Mouse (Mus musculus) midbrain, embryonic 15.5 days (tissue): Measurements from ENCODE around the gene Snn. TPM values are rescaled to one million over a fixed set of nuclear protein-coding genes. Genes with fewer than 3 reads are reported as not detected.
A peak's percentile ranks its signal among the peaks of the same experiment; 100 is the strongest.
"Not testable (repeated sequence)": the region's sequence is repeated elsewhere in the genome, so short reads cannot be mapped to it uniquely, and the experiment has no call there.

ENCODE experiments used
- ATAC-seq: fragments of 200-750 bp; cut with Nextera tagmentation; replicated peaks from 2 replicates; pipeline ENCODE4 v1.8.0; 2017; ENCODE audit warnings: moderate TSS enrichment
- H3K27ac ChIP-seq: fragments of 300-500 bp; sonication (generic); 2 replicates; pipeline ENCODE4 v1.5.1; 2015; ENCODE audit warnings: mild to moderate bottlenecking, inconsistent platforms
- H3K27me3 ChIP-seq: fragments of 300-500 bp; sonication (generic); replicated peaks from 2 replicates; pipeline ENCODE4 v1.6.1; 2015; ENCODE audit warnings: inconsistent platforms
- H3K36me3 ChIP-seq: fragments of 300-500 bp; sonication (generic); replicated peaks from 2 replicates; pipeline ENCODE4 v1.6.1; 2015; ENCODE audit warnings: inconsistent platforms
- H3K4me1 ChIP-seq: fragments of 300-500 bp; sonication (generic); 2 replicates; pipeline ENCODE4 v1.6.1; 2015; ENCODE audit warnings: inconsistent platforms
- H3K4me2 ChIP-seq: fragments of 300-500 bp; sonication (generic); 2 replicates; pipeline ENCODE4 v1.6.1; 2015; ENCODE audit warnings: inconsistent platforms, mild to moderate bottlenecking, moderate library complexity
- H3K4me3 ChIP-seq: fragments of 300-500 bp; sonication (generic); 2 replicates; pipeline ENCODE4 v1.5.1; 2015; ENCODE audit warnings: mild to moderate bottlenecking, inconsistent platforms
- H3K9ac ChIP-seq: fragments of 300-500 bp; sonication (generic); 2 replicates; pipeline ENCODE4 v1.6.1; 2015; ENCODE audit warnings: mild to moderate bottlenecking, inconsistent platforms
- H3K9me3 ChIP-seq: fragments of 300-500 bp; sonication (generic); 2 replicates; pipeline ENCODE4 v1.6.1; 2016; ENCODE audit warnings: inconsistent platforms
- WGBS: fragments of 180-500 bp; shearing (Covaris S2); methylation state at CpG from one replicate; pipeline ENCODE4 v1.1.7; 2015; ENCODE audit warnings: mixed read lengths; 5-methylcytosine and 5-hydroxymethylcytosine counted together
- polyA plus RNA-seq: library from polyadenylated mRNA; unstranded; fragments of >200 nt; fragmentation: Nextera tagmentation; extraction: Ambion mirVana; gene quantifications from 2 replicates; pipeline ENCODE4 v1.2.1, GENCODE M21; 2015

Snn gene
- 135 TPM in 2 replicates for polyA plus RNA-seq

- 86% methylated on average over 4 of the region's 4 CpGs for WGBS
Measured at GRCm38 (mm10) chr16:11060645-11061044, at the start of gene Snn. Snn (plus strand) TSS chr16:11060945.

DNA sequence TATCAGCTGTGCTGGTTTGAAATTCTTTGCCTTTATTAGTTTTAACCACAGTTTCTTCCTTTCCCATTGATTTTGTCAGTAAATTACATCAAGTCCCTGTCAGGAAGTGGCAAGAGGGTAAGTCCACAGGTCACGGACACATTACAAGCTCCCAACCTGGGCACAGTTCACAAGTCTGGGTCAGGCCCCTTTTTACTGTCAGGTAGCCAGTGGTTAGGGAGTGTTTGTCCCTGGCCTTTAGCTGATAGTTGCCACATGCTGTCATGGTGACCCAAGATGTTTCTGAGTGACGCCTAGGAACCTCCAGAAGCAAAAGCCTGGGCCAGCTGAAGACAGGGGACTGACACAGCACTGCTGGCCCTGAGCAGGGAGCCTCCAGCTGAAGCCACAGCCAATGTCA is 49.5 kb upstream of the Snn start:
- Histone ChIP-seq H3K4me3 (no peak overlapping the region), H3K9me3 (no peaks in the 10 kb centered on the region), H3K4me2 (no peak overlapping the region), H3K27me3 (no peaks in the 10 kb centered on the region), H3K36me3 (no peaks in the 10 kb centered on the region), H3K9ac (no peak overlapping the region), H3K4me1 (0 out of 2 replicates have a peak, but pooled peaks cover 5% of the 10 kb centered on the region), H3K27ac (no peak overlapping the region)
- no peak for ATAC-seq
- WGBS, result 79% methylated on average over 2 of the region's 2 CpGs

More at GRCm38 (mm10) chr16:11060645-11061044, at the start of gene Snn:
- H3K27ac ChIP-seq, result no peak within 1 kb of the TSS
- H3K36me3 ChIP-seq, result no peaks in the 10 kb centered on the region
- H3K9ac ChIP-seq, result no peak within 1 kb of the TSS
- H3K4me1 ChIP-seq, result peaks cover 28% of the 10 kb centered on the region
- no peaks in the 10 kb centered on the region for H3K9me3 ChIP-seq
- H3K4me3 ChIP-seq, result no peak within 1 kb of the TSS
- no peak within 1 kb of the TSS for H3K4me2 ChIP-seq
- H3K27me3 ChIP-seq, result no peaks in the 10 kb centered on the region
- no peak for ATAC-seq

DNA sequence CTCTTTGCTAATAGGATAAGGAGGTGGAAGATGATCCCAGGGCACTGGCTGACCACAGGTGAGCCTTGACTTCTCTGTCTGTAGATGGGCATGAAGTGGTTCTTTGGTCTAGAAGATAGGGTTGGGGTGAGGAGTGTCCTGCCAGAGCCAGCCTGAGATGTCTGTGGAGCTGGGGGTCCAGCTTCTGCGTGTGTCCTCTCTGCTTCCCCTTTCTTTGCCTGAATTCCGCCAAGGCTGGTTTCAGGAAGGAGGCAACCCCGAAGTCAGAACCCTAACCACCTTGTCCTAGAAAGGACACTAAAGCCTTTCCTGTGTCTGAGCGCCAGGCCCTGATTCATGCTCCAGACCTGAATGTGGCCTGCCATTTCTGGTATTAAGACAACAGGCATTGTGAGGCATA is 48.8 kb upstream of the Snn start:
- Histone ChIP-seq H3K4me2 (no peak overlapping the region), H3K4me3 (no peak overlapping the region), H3K9me3 (no peaks in the 10 kb centered on the region), H3K36me3 (no peaks in the 10 kb centered on the region), H3K9ac (no peak overlapping the region), H3K4me1 (0 out of 2 replicates have a peak, but pooled peaks cover 5% of the 10 kb centered on the region), H3K27ac (no peak overlapping the region), H3K27me3 (no peaks in the 10 kb centered on the region)
- no peak for ATAC-seq
- 85% methylated on average over 4 of the region's 4 CpGs for WGBS

GRCm38 (mm10) chr16:11012571-11013463 is 47.9 kb upstream of the Snn start:
- Histone ChIP-seq H3K27me3 (no peaks in the 10 kb centered on the region), H3K27ac (no peak overlapping the region), H3K36me3 (no peaks in the 10 kb centered on the region), H3K4me1 (0 out of 2 replicates have a peak, but pooled peaks cover 5% of the 10 kb centered on the region), H3K4me3 (no peak overlapping the region), H3K9me3 (no peaks in the 10 kb centered on the region), H3K9ac (no peak overlapping the region), H3K4me2 (no peak overlapping the region)
- no peak for ATAC-seq
- WGBS, result 63% methylated on average over 11 of the region's 11 CpGs

DNA sequence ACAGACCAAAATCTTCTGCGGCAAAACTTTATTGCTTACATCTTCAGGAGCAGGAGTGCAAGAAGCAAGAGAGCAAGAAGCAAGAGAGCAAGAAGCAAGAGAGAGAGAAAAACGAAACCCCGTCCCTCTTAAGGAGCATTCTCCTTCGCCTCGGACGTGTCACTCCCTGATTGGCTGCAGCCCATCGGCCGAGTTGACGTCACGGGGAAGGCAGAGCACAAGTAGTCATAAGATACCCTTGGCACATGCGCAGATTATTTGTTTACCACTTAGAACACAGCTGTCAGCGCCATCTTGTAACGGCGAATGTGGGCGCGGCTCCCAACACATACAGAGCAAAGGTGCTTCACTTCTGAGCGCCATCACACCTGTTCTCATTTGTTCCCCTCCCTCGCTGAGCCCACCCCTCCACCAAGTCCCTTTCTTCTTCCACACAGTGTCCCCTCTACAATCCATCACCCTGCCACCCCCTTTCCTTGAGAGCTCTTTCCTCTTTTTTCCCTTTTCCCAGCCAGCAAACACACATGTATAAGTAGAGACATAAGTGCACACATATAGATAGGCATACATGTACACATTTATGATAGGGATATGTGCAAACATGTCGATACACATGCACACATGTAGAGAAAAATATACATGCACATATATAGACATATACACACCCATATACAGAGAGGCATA is 47.1 kb upstream of the Snn start:
- H3K9me3 ChIP-seq, H3K4me3 ChIP-seq, H3K27me3 ChIP-seq, H3K4me2 ChIP-seq, H3K4me1 ChIP-seq, H3K27ac ChIP-seq, H3K36me3 ChIP-seq, ATAC-seq, H3K9ac ChIP-seq: not testable (repeated sequence)
- WGBS, result 95% methylated on average over 15 of the region's 19 CpGs

DNA sequence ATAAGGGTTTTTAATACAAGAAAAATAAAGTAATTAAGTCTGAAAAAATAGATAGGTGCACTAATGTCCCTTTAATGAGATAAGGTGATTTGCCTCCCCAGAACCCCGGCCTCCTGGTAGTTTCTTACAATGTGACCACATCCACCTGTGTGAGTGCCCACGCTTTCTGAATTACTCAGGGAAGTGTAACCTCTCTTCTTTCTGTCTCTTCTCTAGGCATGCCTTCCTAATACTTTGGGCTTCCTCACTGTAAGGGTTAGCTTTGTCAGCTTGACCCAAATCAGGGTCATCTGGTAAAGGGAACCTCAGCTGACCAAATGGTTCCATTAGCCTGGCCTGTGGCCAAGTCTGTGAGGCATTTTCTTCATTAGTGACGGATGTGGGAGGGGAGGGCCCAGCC is 46.3 kb upstream of the Snn start:
- no peak overlapping the region for H3K4me3 ChIP-seq
- H3K9ac ChIP-seq, result no peak overlapping the region
- 83% methylated on average over 3 of the region's 3 CpGs for WGBS
- H3K36me3 ChIP-seq, result no peaks in the 10 kb centered on the region
- H3K27ac ChIP-seq, result no peak overlapping the region
- no peaks in the 10 kb centered on the region for H3K27me3 ChIP-seq
- no peak for ATAC-seq
- no peak overlapping the region for H3K4me2 ChIP-seq
- H3K9me3 ChIP-seq, result no peaks in the 10 kb centered on the region
- H3K4me1 ChIP-seq, result no peaks in the 10 kb centered on the region

- no peak overlapping the region for H3K27ac ChIP-seq
- H3K4me3 ChIP-seq, result no peak overlapping the region
- H3K9me3 ChIP-seq, result no peaks in the 10 kb centered on the region
- H3K27me3 ChIP-seq, result no peaks in the 10 kb centered on the region
- H3K36me3 ChIP-seq, result no peaks in the 10 kb centered on the region
- no peak overlapping the region for H3K9ac ChIP-seq
- H3K4me2 ChIP-seq, result no peak overlapping the region
- WGBS, result 73% methylated on average over 4 of the region's 4 CpGs
- no peak for ATAC-seq
- H3K4me1 ChIP-seq, result no peaks in the 10 kb centered on the region
Measured at GRCm38 (mm10) chr16:11016353-11016752, 44.4 kb upstream of the Snn start.

DNA sequence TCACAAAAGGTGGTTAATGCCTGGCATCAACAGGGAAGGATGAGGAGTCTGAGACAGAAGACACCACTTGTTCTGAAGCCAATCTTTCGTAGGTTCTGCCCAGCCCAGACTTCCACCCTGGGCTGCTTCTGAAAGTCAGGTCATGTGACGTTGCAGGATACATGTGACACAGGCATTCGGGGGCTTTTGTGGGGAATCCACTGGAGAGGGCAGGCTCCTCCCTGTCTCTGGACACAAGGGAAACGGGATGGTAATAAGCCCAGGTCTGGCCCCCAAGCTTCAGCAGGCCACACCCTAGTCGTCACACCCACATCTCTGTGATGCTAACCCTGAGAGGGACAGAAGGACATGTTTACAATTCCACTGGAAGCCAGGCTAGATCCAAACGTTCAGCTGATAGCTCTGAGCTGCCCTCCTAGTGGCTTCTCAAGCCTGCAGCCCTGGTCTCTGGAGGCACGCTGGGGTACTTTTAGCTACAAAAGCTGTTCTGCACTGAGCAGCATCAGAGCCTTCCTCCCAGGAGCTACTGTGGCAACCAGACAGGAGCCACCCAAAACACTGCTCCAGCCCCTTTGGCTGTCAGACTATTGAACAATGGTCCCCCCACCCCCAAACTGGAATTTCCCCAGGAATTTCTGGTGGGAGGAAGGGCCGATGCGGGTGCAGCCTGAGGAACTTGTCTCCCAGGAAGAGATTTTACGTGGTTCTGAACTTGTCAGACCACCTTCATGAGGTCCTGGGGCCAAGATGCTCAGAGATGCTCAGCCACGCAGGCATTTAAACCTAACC is 42.7 kb upstream of the Snn start:
- no peaks in the 10 kb centered on the region for H3K4me1 ChIP-seq
- no peak for ATAC-seq
- 65% methylated on average over 11 of the region's 11 CpGs for WGBS
- no peaks in the 10 kb centered on the region for H3K9me3 ChIP-seq
- H3K27ac ChIP-seq, result no peak overlapping the region
- H3K4me2 ChIP-seq, result no peak overlapping the region
- no peak overlapping the region for H3K4me3 ChIP-seq
- no peaks in the 10 kb centered on the region for H3K36me3 ChIP-seq
- H3K27me3 ChIP-seq, result no peaks in the 10 kb centered on the region
- H3K9ac ChIP-seq, result no peak overlapping the region

GRCm38 (mm10) chr16:11021403-11022112 is 39.2 kb upstream of the Snn start:
- H3K4me2 ChIP-seq, result no peak overlapping the region
- no peaks in the 10 kb centered on the region for H3K4me1 ChIP-seq
- no peaks in the 10 kb centered on the region for H3K27me3 ChIP-seq
- H3K27ac ChIP-seq, result peak overlapping the region; percentile 26; the same call in 1 of the 2 replicates
- H3K9me3 ChIP-seq, result no peaks in the 10 kb centered on the region
- no peak overlapping the region for H3K9ac ChIP-seq
- no peak overlapping the region for H3K4me3 ChIP-seq
- ATAC-seq, result peak; percentile 88
- 32% methylated on average over 3 of the region's 3 CpGs for WGBS
- no peaks in the 10 kb centered on the region for H3K36me3 ChIP-seq

GRCm38 (mm10) chr16:11022113-11022489 is 38.6 kb upstream of the Snn start:
- ATAC-seq, result peak; percentile 33; the same call in 1 of the 2 replicates
- no peaks in the 10 kb centered on the region for H3K36me3 ChIP-seq
- 86% methylated on average over 4 of the region's 4 CpGs for WGBS
- no peak overlapping the region for H3K4me2 ChIP-seq
- H3K27me3 ChIP-seq, result no peaks in the 10 kb centered on the region
- H3K9ac ChIP-seq, result no peak overlapping the region
- no peaks in the 10 kb centered on the region for H3K9me3 ChIP-seq
- H3K27ac ChIP-seq, result no peak overlapping the region
- no peak overlapping the region for H3K4me3 ChIP-seq
- H3K4me1 ChIP-seq, result no peaks in the 10 kb centered on the region

DNA sequence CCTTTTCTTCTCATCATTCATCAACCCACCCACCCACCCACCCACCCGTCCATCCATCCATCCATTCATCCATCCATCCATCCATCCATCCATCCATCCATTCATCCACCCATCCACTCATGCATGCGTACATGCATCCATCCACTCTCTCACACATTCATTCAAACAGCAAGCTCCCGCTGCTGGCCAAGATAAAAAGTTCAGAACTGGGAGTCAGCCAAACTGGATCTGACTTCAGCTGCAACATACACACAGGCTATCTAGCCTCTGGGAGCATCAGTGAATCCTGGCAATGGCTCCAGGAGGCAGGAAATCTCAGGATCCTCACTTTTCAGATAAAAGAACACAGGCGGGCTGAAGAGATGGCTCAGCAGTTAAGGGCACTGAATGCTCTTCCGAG is 37.1 kb upstream of the Snn start:
- Histone ChIP-seq H3K9me3 (no peaks in the 10 kb centered on the region), H3K4me3 (no peak overlapping the region), H3K4me2 (no peak overlapping the region), H3K27ac (no peak overlapping the region), H3K27me3 (no peaks in the 10 kb centered on the region), H3K9ac (no peak overlapping the region), H3K36me3 (no peaks in the 10 kb centered on the region), H3K4me1 (no peaks in the 10 kb centered on the region)
- no peak for ATAC-seq
- WGBS, result 81% methylated on average over 5 of the region's 5 CpGs
